Mouse (Mus musculus): Measurements from ENCODE around the gene Steap2. TPM values are rescaled to one million over a fixed set of nuclear protein-coding genes. Genes with fewer than 3 reads are reported as not detected.

The Steap2 gene
- polyA plus RNA-seq, 1 experiment from 2014 or later = 187 TPM

GRCm38 (mm10) chr5:5679459-5679858 is 14.9 kb downstream of the Steap2 start:
- in situ Hi-C loops (cut with MboI; ENCODE audit: low pct_unique_long_range_greater_than_20kb) = no loop called here
- DNase-seq (ENCODE audit: low read depth, low spot score) (no peak), ATAC-seq (no peak)
- H3K27me3 ChIP-seq = no peaks in the 10 kb centered on the region
- ChIA-PET POLR2A (no interaction called here), CTCF (interaction anchor here (1.2 to 1.5 kb wide), 4 partner anchors 9 to 32 kb away, joined by 3 to 5 read pairs (median 3); no protein-coding TSS in a partner anchor)
- no peak for TF ChIP-seq CTCF (IDR thresholded peaks at IDR 0.05)

- ATAC-seq (no peak), DNase-seq (ENCODE audit: low read depth, low spot score) (no peak)
- no peaks in the 10 kb centered on the region for H3K27me3 ChIP-seq
- CTCF ChIA-PET = no interaction called here
- in situ Hi-C loops (cut with MboI; ENCODE audit: low pct_unique_long_range_greater_than_20kb) = no loop called here
- no peak for TF ChIP-seq CTCF (IDR thresholded peaks at IDR 0.05)
- POLR2A ChIA-PET = no interaction called here
These were observed 18.3 kb downstream of the Steap2 start for GRCm38 (mm10) chr5:5676082-5676481.

- ChIA-PET POLR2A (no interaction called here), CTCF (interaction anchor here (1.3 to 2.5 kb wide), 2 partner anchors 20 to 81 kb away, joined by 3 to 6 read pairs; no protein-coding TSS in a partner anchor)
- DNase-seq (ENCODE audit: low read depth, low spot score) (no peak), ATAC-seq (no peak)
- no peaks in the 10 kb centered on the region for H3K27me3 ChIP-seq
- in situ Hi-C loops (cut with MboI; ENCODE audit: low pct_unique_long_range_greater_than_20kb) = no loop called here
- TF ChIP-seq CTCF (IDR thresholded peaks at IDR 0.05) = no peak
These were observed 25.5 kb downstream of the Steap2 start for GRCm38 (mm10) chr5:5668920-5669319.

GRCm38 (mm10) chr5:5664371-5664926 is 29.9 kb downstream of the Steap2 start:
- DNase-seq (ENCODE audit: low read depth, low spot score) = no peak
- no peak for ATAC-seq
- ChIA-PET POLR2A (interaction anchor here (1.0 kb wide), 1 partner anchor 84 kb away, joined by 3 read pairs; no protein-coding TSS in a partner anchor), CTCF (interaction anchor here (0.8 to 5.9 kb wide), 2 partner anchors 19 to 85 kb away, joined by 3 to 35 read pairs; partner anchors contain the start of gene Steap1)
- H3K27me3 ChIP-seq = no peaks in the 10 kb centered on the region
- no peak for TF ChIP-seq CTCF (IDR thresholded peaks at IDR 0.05)
- in situ Hi-C loops (cut with MboI; ENCODE audit: low pct_unique_long_range_greater_than_20kb) = no loop called here

DNA sequence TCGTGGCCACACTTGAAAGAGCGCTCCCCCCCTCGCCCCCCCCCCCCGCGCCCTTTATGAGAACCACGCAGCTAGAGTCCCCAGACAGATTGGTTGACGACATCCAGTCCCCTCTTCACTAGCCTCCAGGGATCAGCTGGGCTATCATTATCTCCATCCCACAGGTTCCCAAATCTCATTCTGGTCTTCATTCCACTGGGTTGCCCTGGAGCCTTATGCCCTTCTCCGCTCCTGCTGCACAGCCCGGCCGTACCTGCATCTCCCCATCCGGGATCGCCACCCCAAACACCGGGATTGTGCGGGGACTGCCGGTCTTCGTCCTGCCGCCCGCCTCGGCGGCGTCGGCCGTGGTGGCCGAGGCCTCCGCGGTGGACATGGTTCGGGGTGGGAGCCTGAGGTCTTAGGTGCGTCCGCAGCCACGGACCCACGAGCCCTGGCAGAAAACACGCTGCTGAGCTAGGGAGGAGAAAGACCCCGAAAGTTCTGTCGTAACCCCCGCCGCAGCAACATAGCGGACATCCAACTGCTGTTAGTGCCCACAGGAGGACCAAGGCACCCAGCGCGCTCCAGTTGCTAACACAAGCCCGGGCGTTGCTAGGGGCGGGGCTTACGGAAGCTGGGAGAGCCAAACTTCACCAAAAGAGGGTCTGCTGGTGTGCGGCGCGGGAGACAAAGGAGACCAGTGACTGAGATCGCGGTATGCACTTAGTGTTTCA is 30.6 kb downstream of the Steap2 start, which contains the start of gene Cfap69:
Cfap69 (minus strand) TSS at position 585 of the 716 bp plus-strand sequence.
- ATAC-seq (peak; percentile 92), DNase-seq (ENCODE audit: low read depth, low spot score) (no peak)
- ChIA-PET CTCF (interaction anchor here (0.8 to 5.9 kb wide), 4 partner anchors 16 to 86 kb away, joined by 3 to 35 read pairs (median 7); partner anchors contain the start of gene Steap1), POLR2A (interaction anchor here (1.0 kb wide), 1 partner anchor 85 kb away, joined by 3 read pairs; no protein-coding TSS in a partner anchor)
- H3K27me3 ChIP-seq = no peaks in the 10 kb centered on the region
- in situ Hi-C loops (cut with MboI; ENCODE audit: low pct_unique_long_range_greater_than_20kb) = no loop called here
- no peak for TF ChIP-seq CTCF (IDR thresholded peaks at IDR 0.05)

DNA sequence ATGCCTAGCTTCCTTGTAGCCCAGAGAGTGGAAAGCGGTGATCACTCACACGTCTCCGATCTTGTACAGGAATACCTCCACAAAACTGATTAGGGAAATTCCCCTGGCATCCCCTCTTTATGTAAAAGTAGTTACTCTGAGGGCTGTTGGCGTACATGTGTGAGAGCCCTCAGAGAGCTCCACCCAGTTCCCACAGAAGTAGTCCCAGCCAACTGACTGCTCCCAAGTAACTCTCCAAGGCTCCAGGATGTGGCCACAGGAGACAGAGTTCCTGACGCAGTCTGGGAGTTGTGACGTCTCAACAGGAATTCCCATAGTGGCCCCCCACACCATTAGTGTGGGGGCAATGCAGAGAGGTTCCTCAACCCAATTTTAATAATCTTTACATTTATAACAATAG is 31.3 kb downstream of the Steap2 start:
- in situ Hi-C loops (cut with MboI; ENCODE audit: low pct_unique_long_range_greater_than_20kb) = no loop called here
- ATAC-seq (no peak), DNase-seq (ENCODE audit: low read depth, low spot score) (no peak)
- H3K27me3 ChIP-seq = no peaks in the 10 kb centered on the region
- ChIA-PET CTCF (interaction anchor here (1.3 to 5.9 kb wide), 3 partner anchors 15 to 86 kb away, joined by 4 to 35 read pairs (median 10); partner anchors contain the start of gene Steap1), POLR2A (no interaction called here)
- no peak for TF ChIP-seq CTCF (IDR thresholded peaks at IDR 0.05)

- ChIA-PET POLR2A (no interaction called here), CTCF (interaction anchor here (0.7 to 5.9 kb wide), 3 partner anchors 9 to 91 kb away, joined by 3 to 35 read pairs (median 5); partner anchors contain the start of gene Steap1)
- H3K27me3 ChIP-seq = no peaks in the 10 kb centered on the region
- in situ Hi-C loops (cut with MboI; ENCODE audit: low pct_unique_long_range_greater_than_20kb) = no loop called here
- no peak for TF ChIP-seq CTCF (IDR thresholded peaks at IDR 0.05)
- DNase-seq (ENCODE audit: low read depth, low spot score) (no peak), ATAC-seq (no peak)
These were observed 35.7 kb downstream of the Steap2 start for GRCm38 (mm10) chr5:5658680-5659079.

GRCm38 (mm10) chr5:5657932-5658331 is 36.4 kb downstream of the Steap2 start:
- ATAC-seq = no peak
- no peak for DNase-seq (ENCODE audit: low read depth, low spot score)
- TF ChIP-seq CTCF (IDR thresholded peaks at IDR 0.05) = no peak
- ChIA-PET CTCF (interaction anchor here (0.7 to 2.3 kb wide), 3 partner anchors 8 to 14 kb away, joined by 3 to 5 read pairs (median 5); no protein-coding TSS in a partner anchor), POLR2A (no interaction called here)
- in situ Hi-C loops (cut with MboI; ENCODE audit: low pct_unique_long_range_greater_than_20kb) = no loop called here
- H3K27me3 ChIP-seq = no peaks in the 10 kb centered on the region

GRCm38 (mm10) chr5:5648817-5649569 is 45.4 kb downstream of the Steap2 start:
- TF ChIP-seq CTCF (IDR thresholded peaks at IDR 0.05) = no peak
- ATAC-seq (peak; percentile 90), DNase-seq (ENCODE audit: low read depth, low spot score) (peak; percentile 77)
- ChIA-PET POLR2A (interaction anchor here (1.2 to 2.4 kb wide), 3 partner anchors 37 to 100 kb away, joined by 4 to 12 read pairs (median 7); partner anchors contain the start of gene Steap1), CTCF (interaction anchor here (1.1 to 3.3 kb wide), 8 partner anchors 9 to 104 kb away, joined by 3 to 70 read pairs (median 4); partner anchors contain the start of gene Steap1)
- in situ Hi-C loops (cut with MboI; ENCODE audit: low pct_unique_long_range_greater_than_20kb) = loop anchor here (5.0 kb wide), 2 partner anchors 103 to 152 kb away; no protein-coding TSS in a partner anchor
- H3K27me3 ChIP-seq = no peaks in the 10 kb centered on the region

DNA sequence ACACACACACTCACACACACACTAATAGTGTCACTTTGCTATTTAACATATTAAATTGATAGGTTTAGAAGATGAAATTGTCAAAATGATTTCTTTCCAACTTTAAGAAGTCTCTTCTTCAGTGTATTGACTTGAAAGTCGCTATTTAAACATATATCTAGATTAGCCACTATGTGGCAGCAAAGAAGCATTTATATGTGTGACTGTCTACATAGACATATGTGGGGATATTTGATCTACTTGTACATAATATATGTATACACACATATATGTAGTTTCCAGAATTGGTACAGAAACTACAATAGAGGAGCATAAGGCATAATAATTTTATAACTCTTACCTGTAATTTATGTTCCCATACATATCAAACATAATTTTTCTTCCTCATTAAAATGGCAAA is 48.2 kb downstream of the Steap2 start:
- ATAC-seq = no peak
- H3K27me3 ChIP-seq = no peaks in the 10 kb centered on the region
- ChIA-PET CTCF (interaction anchor here (1.6 to 2.6 kb wide), 2 partner anchors 24 to 104 kb away, joined by 3 to 28 read pairs; partner anchors contain the start of gene Steap1), POLR2A (no interaction called here)
- DNase-seq (ENCODE audit: low read depth, low spot score) = no peak
- in situ Hi-C loops (cut with MboI; ENCODE audit: low pct_unique_long_range_greater_than_20kb) = loop anchor here (5.0 kb wide), 2 partner anchors 106 to 149 kb away; no protein-coding TSS in a partner anchor
- peak; percentile 45 for TF ChIP-seq CTCF (IDR thresholded peaks at IDR 0.05)

Data from Patski (cell line).